Mouse (Mus musculus) embryo, embryonic 10 days (tissue): Measurements from ENCODE around the gene Mrps12.

ENCODE experiments used
- DNase-seq: peaks from one replicate; pipeline ENCODE4 v3.0.0-alpha.2; 2015; ENCODE audit warnings: low spot score

The Mrps12 gene

GRCm38 (mm10) chr7:28758623-28759022, 17.0 kb upstream of the Mrps12 start:
- DNase-seq: no peak

DNA sequence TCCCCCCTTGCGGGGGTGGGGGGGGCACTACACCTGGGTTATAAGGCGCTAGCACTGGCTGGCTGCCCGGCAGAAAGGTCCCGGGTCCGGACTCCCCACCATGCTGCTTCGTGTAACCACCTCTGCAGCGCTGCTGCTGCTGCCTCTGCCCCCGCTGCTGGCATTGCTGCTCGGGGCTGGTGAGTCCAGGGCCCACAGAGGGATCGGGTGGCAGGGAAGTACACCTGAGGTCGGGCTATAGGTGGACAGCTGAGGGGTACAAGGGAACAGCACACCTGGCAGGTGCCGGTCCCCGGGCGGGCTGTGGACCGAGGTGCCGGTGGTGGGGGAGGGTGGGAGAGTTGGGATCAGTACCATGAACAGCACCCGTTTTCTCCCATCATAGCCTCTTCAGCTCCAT, 14.5 kb upstream of the Mrps12 start, which contains the start of gene Ccer2:
Gene Ccer2, plus strand, starts transcription at position 96 of the 400 bp plus-strand sequence.
- no peak for DNase-seq

- no peak for DNase-seq
Observed at GRCm38 (mm10) chr7:28749935-28750334, 8.3 kb upstream of the Mrps12 start.

DNA sequence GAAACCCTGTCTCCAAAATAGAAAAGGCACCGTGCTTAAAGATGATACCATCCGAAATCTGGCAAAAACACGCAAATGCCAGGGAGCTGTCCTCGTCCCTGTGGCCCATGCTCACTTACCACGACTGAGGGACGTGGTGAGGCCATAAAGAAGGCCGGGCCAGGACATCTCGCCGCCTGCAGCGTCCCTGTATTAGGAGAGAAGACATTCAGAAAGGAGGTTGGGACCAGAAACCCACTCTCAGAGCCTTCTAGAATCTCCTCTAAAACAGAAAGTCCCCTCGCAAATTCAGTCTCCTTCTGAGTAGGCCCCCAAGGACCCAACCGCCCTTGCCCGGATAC, 282 bp downstream of the Mrps12 start:
- no peak for DNase-seq

GRCm38 (mm10) chr7:28740949-28741348, 671 bp downstream of the Mrps12 start:
- DNase-seq: no peak

DNA sequence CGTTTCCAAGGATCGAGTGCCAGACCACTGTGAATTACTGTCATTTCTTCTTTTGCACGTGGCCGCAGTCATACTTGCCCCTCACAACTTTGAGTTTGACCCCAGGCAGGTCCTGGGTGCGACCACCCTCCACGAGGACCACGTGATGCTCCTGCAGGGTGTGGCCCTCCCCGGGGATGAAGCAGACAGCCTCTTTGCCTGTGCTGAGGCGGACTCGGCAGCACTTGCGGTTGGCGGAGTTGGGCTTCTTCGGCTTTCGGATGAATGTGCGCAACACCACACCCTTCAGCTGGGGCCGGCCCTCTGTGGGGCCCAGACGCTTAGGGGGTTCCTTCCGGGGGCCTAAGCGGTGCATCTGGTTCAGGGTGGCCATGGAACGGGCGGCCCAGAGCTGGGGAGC, 1.8 kb downstream of the Mrps12 start:
- DNase-seq: no peak

- DNase-seq: no peak
Observed at GRCm38 (mm10) chr7:28735701-28736100, 5.9 kb downstream of the Mrps12 start.

- no peak for DNase-seq
Observed at GRCm38 (mm10) chr7:28733211-28733610, 8.4 kb downstream of the Mrps12 start.

DNA sequence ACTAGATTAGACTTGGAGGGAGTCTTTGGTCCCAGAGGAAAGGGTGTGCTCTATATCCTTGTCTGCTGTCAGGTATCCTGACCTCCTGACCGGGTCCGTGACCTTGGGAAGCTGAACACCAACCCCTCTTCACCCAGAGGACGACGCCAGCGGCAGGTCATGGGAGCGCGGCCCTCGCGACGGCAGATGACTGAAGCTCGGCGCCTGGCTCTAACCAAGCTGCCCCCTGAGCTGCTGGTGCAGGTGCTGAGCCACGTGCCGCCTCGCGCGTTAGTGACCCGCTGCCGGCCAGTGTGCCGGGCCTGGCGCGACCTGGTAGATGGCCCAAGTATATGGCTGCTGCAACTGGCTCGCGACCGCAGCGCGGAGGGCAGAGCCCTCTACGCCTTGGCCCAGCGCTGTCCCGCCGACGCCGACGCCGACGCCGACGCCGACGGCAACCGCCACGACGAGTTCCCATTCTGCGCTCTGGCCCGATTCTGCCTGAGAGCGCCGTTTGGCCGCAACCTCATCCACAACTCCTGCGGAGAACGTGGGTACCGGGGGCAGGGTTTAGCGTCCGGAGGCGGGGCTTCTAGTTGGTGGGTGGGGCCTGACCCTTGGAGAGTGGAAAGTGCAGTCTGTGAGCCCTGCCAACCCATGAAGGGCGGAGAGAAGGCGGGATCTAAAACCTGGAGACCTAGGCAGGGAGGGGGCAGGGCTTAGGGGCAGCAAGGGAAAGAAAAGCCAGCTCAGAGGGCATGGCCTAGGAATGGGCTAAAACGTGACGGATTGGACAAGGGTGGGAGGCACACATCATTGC, 9.1 kb downstream of the Mrps12 start:
- peak; percentile 93 for DNase-seq

- peak; percentile 32 for DNase-seq
Observed at GRCm38 (mm10) chr7:28727649-28728340, 13.8 kb downstream of the Mrps12 start.

- DNase-seq: peak; percentile 86
Observed at GRCm38 (mm10) chr7:28726600-28726999, 15.0 kb downstream of the Mrps12 start.

GRCm38 (mm10) chr7:28724613-28725012, 17.0 kb downstream of the Mrps12 start:
- DNase-seq: no peak

DNA sequence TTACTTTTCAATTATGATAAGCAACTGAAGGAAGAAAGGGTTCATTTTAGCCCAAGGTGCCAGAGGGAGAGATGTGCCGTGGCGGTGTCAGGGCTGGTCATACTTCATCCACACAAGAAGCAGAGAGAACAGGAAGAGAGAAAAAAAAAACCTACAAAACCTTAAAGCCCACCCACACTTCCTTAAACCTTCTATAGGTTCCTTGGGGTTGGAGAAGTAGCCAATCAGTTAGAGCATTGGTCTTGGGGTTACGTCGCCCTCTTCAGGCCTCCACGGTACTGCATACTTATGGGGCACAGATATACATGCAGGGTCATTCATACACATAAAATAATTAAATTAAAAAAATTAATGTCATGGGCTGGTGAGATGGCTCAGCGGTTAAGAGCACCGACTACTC, 19.5 kb downstream of the Mrps12 start:
- no peak for DNase-seq

GRCm38 (mm10) chr7:28720753-28721537, 20.7 kb downstream of the Mrps12 start:
- DNase-seq: peak; percentile 22

DNA sequence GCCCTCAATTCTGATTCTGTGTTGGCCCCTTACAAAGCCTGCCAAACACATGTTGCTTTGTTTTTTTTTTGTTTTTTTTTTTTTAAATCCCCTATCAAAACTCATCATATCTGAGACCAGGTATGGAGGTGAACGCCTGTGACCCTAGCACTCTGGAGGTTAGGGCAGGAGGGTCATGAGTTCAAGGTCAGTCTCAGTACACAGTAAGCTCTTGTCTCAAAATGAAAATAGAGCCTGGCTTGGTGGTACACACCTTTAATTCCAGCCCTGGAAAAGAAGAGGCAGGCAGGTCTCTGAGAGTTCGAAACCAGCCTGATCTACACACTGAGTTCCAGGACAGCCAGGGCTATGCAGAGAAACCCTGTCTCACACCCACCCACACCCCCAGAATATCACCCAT, 22.0 kb downstream of the Mrps12 start:
- DNase-seq: no peak

GRCm38 (mm10) chr7:28719159-28719558, 22.5 kb downstream of the Mrps12 start:
- no peak for DNase-seq

GRCm38 (mm10) chr7:28717726-28718125, 23.9 kb downstream of the Mrps12 start:
- DNase-seq: no peak

- DNase-seq: peak; percentile 74
Observed at GRCm38 (mm10) chr7:28716590-28717281, 24.9 kb downstream of the Mrps12 start, which contains the start of gene Fbxo17. Gene Fbxo17 (plus strand): TSS chr7:28716804.

- DNase-seq: no peak
Observed at GRCm38 (mm10) chr7:28715598-28715997, 26.0 kb downstream of the Mrps12 start.

GRCm38 (mm10) chr7:28714667-28715066, 27.0 kb downstream of the Mrps12 start:
- DNase-seq: no peak

GRCm38 (mm10) chr7:28710962-28711361, 30.7 kb downstream of the Mrps12 start:
- DNase-seq: no peak

- DNase-seq: no peak
Observed at GRCm38 (mm10) chr7:28709454-28709853, 32.2 kb downstream of the Mrps12 start.
